In genomic region chr4:107388291-107388690, GRCm38 (mm10) we compare ENCODE assay signal across 11 mouse cellular contexts.
"Had no signal": no experiment of that assay in that cellular context is flagged by ENCODE, and none has a peak within 500 bp of the region (broad histone marks: within the 10 kb centered on the region; RNA-seq: fewer than 3 reads in every experiment).

No protein-coding gene starts in this region.

- H3K4me1 ChIP-seq: limb, embryonic 13.5 days; liver, embryonic 13.5 days; midbrain, embryonic 13.5 days had no signal

- ATAC-seq: inflammation-experienced regulatory T-cells, adult 6 months; intestine, postnatal 0 days; midbrain, embryonic 13.5 days had no signal

- H3K4me3 ChIP-seq: layer of hippocampus, adult 2 months; limb, embryonic 13.5 days; liver, embryonic 13.5 days; midbrain, embryonic 13.5 days had no signal

- H3K4me2 ChIP-seq: limb, embryonic 13.5 days; liver, embryonic 13.5 days; midbrain, embryonic 13.5 days had no signal

- DNase-seq: left cerebral cortex, postnatal 4 days; liver, embryonic 13.5 days; lung, adult 18-20 months; lung, postnatal 36 days; right cerebral cortex, postnatal 14 days; thymus, postnatal 36 days had no signal

- H3K27ac ChIP-seq: limb, embryonic 13.5 days; liver, embryonic 13.5 days; midbrain, embryonic 13.5 days had no signal

- H3K9me3 ChIP-seq: limb, embryonic 13.5 days; liver, embryonic 13.5 days; midbrain, embryonic 13.5 days had no signal

- H3K9ac ChIP-seq: limb, embryonic 13.5 days; liver, embryonic 13.5 days; midbrain, embryonic 13.5 days had no signal

- H3K27me3 ChIP-seq: limb, embryonic 13.5 days; liver, embryonic 13.5 days; midbrain, embryonic 13.5 days had no signal
